Mouse (Mus musculus) neural tube, embryonic 12.5 days (tissue): ENCODE results near the gene Olfr148. TPM values are rescaled to one million over a fixed set of nuclear protein-coding genes. Genes with fewer than 3 reads are reported as not detected.
A peak's percentile ranks its signal among the peaks of the same experiment; 100 is the strongest.

Source experiments
- ATAC-seq: fragments of 200-750 bp; cut with Nextera tagmentation; 2 replicates; pipeline ENCODE4 v1.8.0; 2017; ENCODE audit warnings: low read depth, mild to moderate bottlenecking, moderate TSS enrichment, moderate library complexity; ENCODE audit not compliant: low FRiP score
- H3K27ac ChIP-seq: fragments of 300-500 bp; sonication (generic); 2 replicates; pipeline ENCODE4 v1.5.1; 2016
- H3K27me3 ChIP-seq: fragments of 300-500 bp; sonication (generic); replicated peaks from 2 replicates; pipeline ENCODE4 v1.6.1; 2016; ENCODE audit warnings: mild to moderate bottlenecking
- H3K36me3 ChIP-seq: fragments of 300-500 bp; sonication (generic); 2 replicates; pipeline ENCODE4 v1.6.1; 2016; ENCODE audit warnings: mild to moderate bottlenecking
- H3K4me1 ChIP-seq: fragments of 300-500 bp; sonication (generic); 2 replicates; pipeline ENCODE4 v1.6.1; 2016
- H3K4me2 ChIP-seq: fragments of 300-500 bp; sonication (generic); replicated peaks from 2 replicates; pipeline ENCODE4 v1.6.1; 2016; ENCODE audit warnings: mild to moderate bottlenecking
- H3K4me3 ChIP-seq: fragments of 300-500 bp; sonication (generic); 2 replicates; pipeline ENCODE4 v1.5.1; 2016
- H3K9ac ChIP-seq: fragments of 300-500 bp; sonication (generic); 2 replicates; pipeline ENCODE4 v1.6.1; 2016; ENCODE audit warnings: mild to moderate bottlenecking
- H3K9me3 ChIP-seq: fragments of 300-500 bp; sonication (generic); 2 replicates; pipeline ENCODE4 v1.6.1; 2016; ENCODE audit warnings: mild to moderate bottlenecking
- WGBS: fragments of 180-500 bp; shearing (Covaris S2); methylation state at CpG from one replicate; pipeline ENCODE4 v1.1.7; 2016; 5-methylcytosine and 5-hydroxymethylcytosine counted together
- polyA plus RNA-seq: library from polyadenylated mRNA; unstranded; fragments of >200 nt; fragmentation: Nextera tagmentation; extraction: Ambion mirVana; gene quantifications from 2 replicates; pipeline ENCODE4 v1.2.1, GENCODE M21; 2016

Olfr148 gene
- polyA plus RNA-seq: not detected in 2 replicates

DNA sequence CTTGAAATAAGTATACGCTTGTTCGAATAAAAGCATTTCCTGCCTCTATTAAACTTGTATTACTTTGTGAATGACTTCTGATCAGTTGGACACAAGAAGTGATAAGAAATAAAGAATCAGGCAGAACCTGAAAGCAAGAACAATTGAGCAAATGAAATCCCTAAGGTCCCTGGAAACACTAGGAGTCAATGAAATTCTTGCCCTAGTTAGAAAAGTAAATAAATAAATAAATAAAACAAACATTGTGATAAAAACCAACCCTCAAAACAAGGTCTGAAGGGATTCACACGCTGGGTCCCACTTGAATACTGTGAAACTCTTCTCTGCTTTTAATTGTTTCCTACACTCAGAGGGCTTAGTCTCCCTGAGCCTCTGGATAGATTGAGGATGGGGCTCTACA lies at the start of gene Olfr148:
TSS of gene Olfr148 (plus strand) at position 301 of the 400 bp plus-strand sequence.
- H3K4me3 ChIP-seq: no peak within 1 kb of the TSS
- no peak for ATAC-seq
- H3K27ac ChIP-seq: no peak within 1 kb of the TSS
- H3K4me2 ChIP-seq: no peak within 1 kb of the TSS
- H3K36me3 ChIP-seq: no peaks in the 10 kb centered on the region
- H3K9me3 ChIP-seq: no peaks in the 10 kb centered on the region
- WGBS: 78% methylated on average over 3 of the region's 3 CpGs
- H3K9ac ChIP-seq: no peak within 1 kb of the TSS
- H3K27me3 ChIP-seq: no peaks in the 10 kb centered on the region
- no peaks in the 10 kb centered on the region for H3K4me1 ChIP-seq

- H3K27ac ChIP-seq: no peak within 1 kb of the TSS
Observed at GRCm38 (mm10) chr9:39575469-39575868, 35.0 kb upstream of the Olfr148 start, which contains the start of gene Olfr959. Gene Olfr959, minus strand, starts transcription at chr9:39575569.

GRCm38 (mm10) chr9:39577050-39577449 lies 33.4 kb upstream of the Olfr148 start:
- no peaks in the 10 kb centered on the region for H3K9me3 ChIP-seq
- no peak overlapping the region for H3K4me2 ChIP-seq
- WGBS: 92% methylated on average over 5 of the region's 5 CpGs
- H3K27me3 ChIP-seq: no peaks in the 10 kb centered on the region
- no peak overlapping the region for H3K27ac ChIP-seq
- no peak overlapping the region for H3K9ac ChIP-seq
- no peaks in the 10 kb centered on the region for H3K4me1 ChIP-seq
- H3K4me3 ChIP-seq: no peak overlapping the region
- no peaks in the 10 kb centered on the region for H3K36me3 ChIP-seq
- ATAC-seq: no peak

More at GRCm38 (mm10) chr9:39575469-39575868, 35.0 kb upstream of the Olfr148 start, which contains the start of gene Olfr959:
- H3K4me3 ChIP-seq: no peak within 1 kb of the TSS
- no peaks in the 10 kb centered on the region for H3K27me3 ChIP-seq
- no peaks in the 10 kb centered on the region for H3K4me1 ChIP-seq
- H3K4me2 ChIP-seq: no peak within 1 kb of the TSS
- H3K9me3 ChIP-seq: no peaks in the 10 kb centered on the region
- H3K9ac ChIP-seq: no peak within 1 kb of the TSS
- ATAC-seq: no peak
- no peaks in the 10 kb centered on the region for H3K36me3 ChIP-seq
- WGBS: 85% methylated on average over 3 of the region's 3 CpGs

- H3K4me1 ChIP-seq: peaks cover 11% of the 10 kb centered on the region; the same call in 1 of the 2 replicates
- H3K4me2 ChIP-seq: peak overlapping the region; percentile 72
- H3K9me3 ChIP-seq: no peaks in the 10 kb centered on the region
- peak overlapping the region; percentile 33; the same call in 1 of the 2 replicates for H3K9ac ChIP-seq
- peak; percentile 85 for ATAC-seq
- no peaks in the 10 kb centered on the region for H3K36me3 ChIP-seq
- peak overlapping the region; percentile 30 for H3K4me3 ChIP-seq
- under 1% methylated on average over 19 of the region's 19 CpGs for WGBS
- H3K27ac ChIP-seq: no peak overlapping the region
- H3K27me3 ChIP-seq: no peaks in the 10 kb centered on the region
Observed at GRCm38 (mm10) chr9:39602536-39603332, 7.7 kb upstream of the Olfr148 start.

DNA sequence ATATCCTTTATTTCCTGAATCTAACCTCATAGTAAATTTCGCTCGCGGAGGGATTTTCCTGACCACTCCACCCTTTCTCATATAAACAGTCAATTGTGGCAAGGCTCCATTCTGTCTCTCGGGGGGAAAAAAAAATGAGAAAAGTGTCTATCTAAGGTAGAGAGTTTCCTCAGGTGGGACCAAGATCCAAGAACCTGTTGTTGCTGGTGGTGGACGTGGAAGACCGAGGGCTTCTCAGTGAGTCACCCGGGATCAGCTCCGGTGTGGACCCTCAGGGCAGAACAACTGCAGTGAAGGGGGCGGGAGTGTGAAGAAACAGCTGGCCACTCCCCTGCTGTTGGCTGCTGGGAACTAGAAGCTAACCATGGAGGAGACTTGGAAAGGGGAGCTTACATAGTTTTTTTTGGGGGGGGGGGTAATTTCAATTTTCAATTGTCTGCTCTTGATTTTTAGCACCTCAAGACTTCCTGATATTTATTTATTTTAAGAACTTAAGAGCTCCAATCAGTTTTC lies 7.1 kb upstream of the Olfr148 start:
- H3K36me3 ChIP-seq: no peaks in the 10 kb centered on the region
- ATAC-seq: peak; percentile 67
- H3K4me2 ChIP-seq: peak overlapping the region; percentile 72
- H3K4me1 ChIP-seq: peaks cover 11% of the 10 kb centered on the region; the same call in 1 of the 2 replicates
- H3K9ac ChIP-seq: 0 out of 2 replicates have a peak overlapping the region, but pooled peaks have one; percentile 33
- no peak overlapping the region for H3K27ac ChIP-seq
- no peaks in the 10 kb centered on the region for H3K9me3 ChIP-seq
- 0% methylated on average over 9 of the region's 9 CpGs for WGBS
- H3K4me3 ChIP-seq: peak overlapping the region; percentile 30
- no peaks in the 10 kb centered on the region for H3K27me3 ChIP-seq

DNA sequence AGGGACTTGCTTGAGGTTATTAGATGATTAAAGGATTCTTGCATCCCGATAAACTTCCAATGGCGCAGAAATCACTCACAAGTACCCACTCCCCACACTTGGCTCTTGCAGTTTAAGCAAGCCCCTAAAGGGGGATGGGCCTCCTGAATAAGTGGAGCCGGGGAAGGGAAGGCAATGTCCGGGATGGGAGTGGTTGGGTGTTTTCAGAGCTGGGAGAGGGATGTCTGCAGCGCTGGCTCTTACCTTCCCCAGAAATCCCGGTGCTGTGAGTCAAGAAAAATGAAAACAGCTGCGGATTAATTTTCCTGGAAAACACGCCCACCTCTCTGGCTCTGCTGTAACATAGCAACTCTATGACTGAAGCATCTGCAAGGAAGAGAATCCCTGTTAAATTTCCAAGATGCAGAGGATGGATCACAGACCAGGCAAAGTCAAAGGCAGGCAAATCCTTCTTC lies 6.4 kb upstream of the Olfr148 start, which contains the start of gene AW551984:
TSS of gene AW551984 (minus strand) at position 405 of the 455 bp plus-strand sequence.
- peak within 1 kb of the TSS; percentile 72 for H3K4me2 ChIP-seq
- peak within 1 kb of the TSS; percentile 33; the same call in 1 of the 2 replicates for H3K9ac ChIP-seq
- no peaks in the 10 kb centered on the region for H3K27me3 ChIP-seq
- peak; percentile 51; the same call in 1 of the 2 replicates for ATAC-seq
- H3K4me1 ChIP-seq: peaks cover 11% of the 10 kb centered on the region; the same call in 1 of the 2 replicates
- no peaks in the 10 kb centered on the region for H3K36me3 ChIP-seq
- H3K27ac ChIP-seq: no peak within 1 kb of the TSS
- H3K4me3 ChIP-seq: peak within 1 kb of the TSS; percentile 30
- WGBS: under 1% methylated on average over 8 of the region's 8 CpGs
- no peaks in the 10 kb centered on the region for H3K9me3 ChIP-seq

GRCm38 (mm10) chr9:39608497-39608896 lies 2.0 kb upstream of the Olfr148 start:
- H3K9ac ChIP-seq: no peak overlapping the region
- no peak for ATAC-seq
- no peak overlapping the region for H3K4me3 ChIP-seq
- peaks cover 5% of the 10 kb centered on the region; the same call in 1 of the 2 replicates for H3K4me1 ChIP-seq
- no peak overlapping the region for H3K27ac ChIP-seq
- H3K36me3 ChIP-seq: no peaks in the 10 kb centered on the region
- no peak overlapping the region for H3K4me2 ChIP-seq
- no peaks in the 10 kb centered on the region for H3K9me3 ChIP-seq
- no peaks in the 10 kb centered on the region for H3K27me3 ChIP-seq

- Histone ChIP-seq H3K36me3 (no peaks in the 10 kb centered on the region), H3K4me3 (no peak overlapping the region), H3K4me2 (no peak overlapping the region), H3K9me3 (no peaks in the 10 kb centered on the region), H3K9ac (no peak overlapping the region), H3K27ac (no peak overlapping the region), H3K27me3 (no peaks in the 10 kb centered on the region), H3K4me1 (no peaks in the 10 kb centered on the region)
- WGBS: 56% methylated on average over 1 of the region's 1 CpGs
- peak; percentile 53; the same call in 1 of the 2 replicates for ATAC-seq
Observed at GRCm38 (mm10) chr9:39611953-39612352, 1.5 kb downstream of the Olfr148 start.

DNA sequence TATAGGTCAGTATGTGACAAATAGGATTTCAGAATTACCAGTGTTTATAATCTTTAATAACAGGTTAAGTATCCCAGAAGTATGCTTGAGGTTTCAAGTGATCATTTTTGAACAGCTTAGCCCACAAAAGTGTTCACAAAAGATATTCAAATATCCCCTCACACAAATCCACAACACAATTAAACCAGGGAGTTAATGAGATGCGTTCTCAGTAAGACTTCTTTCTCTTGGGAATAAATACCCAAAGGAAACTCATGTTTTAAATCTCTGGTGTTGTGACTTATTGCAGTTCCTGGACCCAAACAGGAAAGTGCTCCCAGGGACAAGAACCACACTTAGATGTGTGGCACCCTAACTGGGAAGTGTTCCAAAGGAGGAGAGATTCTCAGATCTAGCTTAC lies 10.6 kb downstream of the Olfr148 start, which contains the start of gene Olfr960:
TSS of gene Olfr960 (plus strand) at position 301 of the 400 bp plus-strand sequence.
- 82% methylated on average over 1 of the region's 1 CpGs for whole genome bisulfite sequencing
- Histone ChIP-seq H3K4me2 (no peak within 1 kb of the TSS), H3K36me3 (no peaks in the 10 kb centered on the region), H3K9ac (no peak within 1 kb of the TSS), H3K4me1 (no peaks in the 10 kb centered on the region), H3K27me3 (no peaks in the 10 kb centered on the region), H3K4me3 (no peak within 1 kb of the TSS), H3K9me3 (no peaks in the 10 kb centered on the region), H3K27ac (no peak within 1 kb of the TSS)
- ATAC-seq: no peak

DNA sequence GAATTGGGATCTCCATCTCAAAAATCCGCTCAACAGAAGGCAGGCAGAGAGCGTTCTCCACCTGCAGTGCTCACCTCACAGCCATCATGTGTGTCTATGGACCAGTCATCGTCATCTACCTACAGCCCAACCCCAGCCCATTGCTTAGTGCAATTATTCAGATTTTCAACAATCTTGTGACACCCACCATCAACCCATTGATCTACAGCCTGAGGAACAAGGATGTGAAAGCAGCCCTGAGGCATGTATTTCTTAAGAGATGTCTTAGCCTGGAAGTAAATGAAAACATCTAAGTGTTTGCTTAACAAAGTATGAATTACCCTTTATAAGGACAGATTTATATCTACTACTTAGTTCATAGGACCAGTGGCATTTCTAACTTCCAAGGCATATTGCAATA lies 13.3 kb downstream of the Olfr148 start:
- Histone ChIP-seq H3K27ac (no peak overlapping the region), H3K27me3 (no peaks in the 10 kb centered on the region), H3K9ac (no peak overlapping the region), H3K4me2 (no peak overlapping the region), H3K36me3 (no peaks in the 10 kb centered on the region), H3K9me3 (no peaks in the 10 kb centered on the region), H3K4me1 (no peaks in the 10 kb centered on the region), H3K4me3 (no peak overlapping the region)
- 91% methylated on average over 3 of the region's 3 CpGs for WGBS
- ATAC-seq: no peak

DNA sequence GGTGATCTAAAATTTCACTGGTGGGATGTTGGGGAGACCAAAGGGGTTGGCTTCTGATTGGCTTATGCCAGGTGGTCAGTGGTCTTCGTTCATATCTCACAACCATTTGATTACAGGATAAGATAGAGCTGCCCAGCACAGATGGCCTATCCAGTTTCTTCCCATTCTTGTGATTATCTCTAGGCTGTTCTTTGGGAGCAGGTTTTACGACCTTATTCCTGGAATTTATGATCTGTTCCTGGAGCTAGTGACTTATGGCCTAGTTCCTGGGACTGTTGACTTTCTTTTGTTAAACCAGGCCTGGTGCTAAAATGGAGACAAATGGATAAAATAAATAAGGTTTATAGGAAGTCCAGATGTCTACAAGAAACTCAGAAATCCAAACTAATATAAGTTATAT lies 14.3 kb downstream of the Olfr148 start:
- Histone ChIP-seq H3K27me3 (no peaks in the 10 kb centered on the region), H3K9ac (no peak overlapping the region), H3K4me2 (no peak overlapping the region), H3K4me1 (no peaks in the 10 kb centered on the region), H3K9me3 (no peaks in the 10 kb centered on the region), H3K27ac (no peak overlapping the region), H3K4me3 (no peak overlapping the region), H3K36me3 (no peaks in the 10 kb centered on the region)
- WGBS: 61% methylated on average over 2 of the region's 2 CpGs
- no peak for ATAC-seq

GRCm38 (mm10) chr9:39629069-39629468 lies 18.6 kb downstream of the Olfr148 start:
- Histone ChIP-seq H3K27me3 (no peaks in the 10 kb centered on the region), H3K4me3 (no peak overlapping the region), H3K27ac (no peak overlapping the region), H3K9ac (no peak overlapping the region), H3K36me3 (no peaks in the 10 kb centered on the region), H3K4me1 (no peaks in the 10 kb centered on the region), H3K9me3 (no peaks in the 10 kb centered on the region), H3K4me2 (no peak overlapping the region)
- WGBS: 82% methylated on average over 2 of the region's 2 CpGs
- ATAC-seq: no peak
